Mouse (Mus musculus) liver, embryonic 14 days (tissue): ENCODE results near the gene Rab31. TPM values are rescaled to one million over a fixed set of nuclear protein-coding genes. Genes with fewer than 3 reads are reported as not detected.

Experiments used
- polyA plus RNA-seq: library from polyadenylated mRNA; depleted of rRNA; stranded (reverse); fragments of >200 nt; gene quantifications from 2 replicates; pipeline ENCODE4 v1.2.3, GENCODE M21; 2012; rRNA removed

Gene Rab31
- polyA plus RNA-seq, result 2.5 and 3.3 TPM in 2 replicates

DNA sequence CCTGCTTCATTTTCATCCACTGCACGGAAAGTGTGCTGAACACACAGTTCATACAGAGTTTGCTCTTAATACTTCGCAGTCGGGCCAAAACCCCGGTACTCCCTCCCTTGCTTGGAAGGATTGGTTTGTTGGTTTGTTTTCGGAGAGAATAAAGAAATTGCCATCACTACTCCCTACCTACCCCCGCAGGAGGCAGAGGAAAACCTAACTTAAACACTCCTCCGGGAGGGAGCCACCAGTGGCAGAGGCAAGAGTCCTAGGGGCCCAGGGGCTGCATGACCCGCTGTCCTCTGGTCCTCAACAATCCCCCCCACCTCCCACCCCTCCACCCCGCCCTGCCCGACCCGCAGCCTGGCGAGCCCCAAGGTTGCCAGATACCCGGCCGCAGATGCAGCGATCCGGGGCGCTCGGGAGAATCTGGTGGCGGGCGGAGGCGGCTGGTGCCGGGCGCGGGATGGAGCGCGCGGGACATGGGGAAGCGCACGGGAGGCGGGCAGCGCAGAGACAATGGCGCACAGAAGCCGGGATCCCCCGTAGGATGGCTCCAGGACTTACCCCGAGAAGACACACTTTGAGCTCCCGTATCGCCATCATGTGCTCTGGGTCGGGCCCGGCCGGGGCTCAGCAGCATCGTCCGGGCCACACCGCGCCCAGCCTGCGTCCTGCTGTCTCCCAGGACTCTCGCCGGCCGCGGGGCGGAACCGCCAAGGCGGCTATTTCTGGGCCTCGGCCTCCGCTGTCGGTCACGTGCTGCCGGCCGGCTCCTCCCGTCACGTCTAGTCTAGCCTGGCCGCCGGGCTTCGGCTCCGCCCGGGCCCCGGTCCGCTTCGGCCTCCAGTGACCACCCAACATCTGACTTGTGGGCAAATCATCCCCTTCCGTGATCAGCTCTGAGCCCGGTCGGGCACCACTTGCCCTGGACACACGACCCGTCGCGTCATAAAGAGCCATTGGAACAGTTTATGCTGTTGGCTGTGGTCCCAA is at the start of gene Rab31:
Rab31 (minus strand) TSS at position 802 of the 984 bp plus-strand sequence.

DNA sequence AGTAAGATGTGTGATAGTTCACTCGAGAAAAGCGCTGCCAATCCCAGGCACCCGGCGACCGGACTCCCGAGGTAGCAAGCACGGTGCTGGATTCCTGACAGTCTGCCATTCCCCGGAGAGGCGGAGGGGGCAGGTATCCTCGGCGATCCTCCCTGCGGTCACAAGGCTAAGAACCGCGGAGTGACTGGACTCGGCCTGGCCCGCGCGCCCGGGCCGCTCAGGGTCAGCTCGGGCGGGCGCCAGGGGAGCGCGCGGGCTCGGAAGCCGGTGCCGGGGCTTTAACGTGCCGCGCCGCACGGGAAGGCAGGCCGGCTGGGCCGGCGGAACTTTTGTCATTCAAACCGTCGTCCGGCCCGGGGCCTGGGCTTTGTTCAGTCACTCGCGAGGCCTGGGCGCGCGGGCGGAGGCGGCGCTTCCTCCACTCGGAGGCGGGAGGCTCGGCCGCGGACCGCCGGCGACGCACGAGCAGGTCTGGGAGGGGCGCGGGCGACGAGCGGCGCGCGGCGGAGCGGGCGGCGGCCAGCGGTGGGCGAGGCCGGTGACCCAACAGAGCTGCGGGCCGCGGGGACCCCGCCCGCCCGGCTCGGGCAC is 10.1 kb upstream of the Rab31 start, which contains the start of gene Ppp4r1:
Ppp4r1 (plus strand) TSS at position 23 of the 591 bp plus-strand sequence.

DNA sequence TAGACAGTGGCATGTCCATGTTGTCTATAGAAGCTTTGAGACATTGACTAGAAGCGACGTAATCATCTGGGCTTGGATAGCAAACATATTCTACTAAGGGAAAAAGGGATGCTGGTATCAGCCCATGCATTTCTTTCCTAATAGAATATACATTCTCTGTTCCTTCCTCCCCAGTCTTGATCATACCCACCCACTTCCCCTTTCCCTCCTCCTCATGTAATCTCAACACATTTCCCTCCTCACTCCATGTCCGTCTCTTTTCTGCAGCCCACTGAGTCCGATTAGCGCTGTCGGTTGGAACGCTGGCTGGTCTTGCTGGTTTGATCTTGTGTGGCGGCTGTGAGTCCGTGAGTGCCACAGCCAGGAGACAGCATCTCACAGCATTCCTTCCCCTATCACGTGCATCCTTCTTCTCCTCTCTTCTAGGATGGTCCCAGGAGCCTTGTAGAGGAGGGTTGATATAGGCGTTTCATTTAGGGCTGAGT is 130.8 kb downstream of the Rab31 start, which contains the start of gene Txndc2:
Txndc2 (minus strand) TSS at position 435 of the 485 bp plus-strand sequence.

DNA sequence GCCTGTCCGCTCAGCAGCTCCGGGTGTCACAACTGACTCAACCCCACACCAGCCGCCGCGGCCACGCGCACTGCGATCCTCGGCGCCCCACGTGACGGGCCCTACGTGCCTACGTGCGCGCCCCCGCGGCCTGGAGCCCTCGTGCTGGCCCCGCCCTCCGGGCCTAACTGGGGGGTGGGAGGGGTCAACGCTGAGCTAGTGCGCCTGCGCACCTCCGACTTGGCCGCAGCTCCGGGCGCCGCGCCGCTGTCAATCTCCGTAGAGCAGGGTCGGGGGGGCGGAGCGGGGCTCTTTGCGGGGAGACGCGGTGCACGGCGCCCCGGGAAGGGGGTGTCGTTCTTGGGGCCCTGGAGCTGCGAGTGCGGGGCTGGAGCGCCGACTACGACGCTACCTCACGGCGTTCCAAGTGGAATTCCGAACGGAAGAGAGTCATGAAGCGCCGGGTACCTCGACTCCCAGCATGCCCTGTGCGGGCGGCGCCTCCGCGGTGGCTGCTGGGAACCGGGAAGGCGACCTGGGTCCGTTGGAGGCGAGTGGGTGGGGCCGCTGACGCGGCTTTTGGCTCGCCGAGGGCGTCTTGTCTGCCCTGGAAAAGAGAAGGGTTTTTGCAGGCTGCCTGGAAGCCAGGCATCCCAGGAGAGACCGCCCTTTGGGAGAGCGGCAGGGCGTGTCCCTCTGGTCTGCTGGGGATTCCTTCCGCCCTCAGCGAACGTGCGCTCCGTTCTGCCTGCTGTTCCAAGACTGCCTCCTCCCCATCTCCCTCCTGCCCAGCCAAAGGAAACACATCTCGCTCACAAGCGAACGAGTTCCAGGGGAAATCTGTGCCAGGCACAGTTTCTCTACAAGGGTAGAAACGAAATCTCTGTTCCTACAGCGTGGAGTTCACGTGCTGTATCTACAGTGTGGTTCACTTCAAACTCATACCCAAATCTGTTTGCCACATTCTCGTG is 158.8 kb downstream of the Rab31 start, which contains the start of gene Vapa:
Vapa (minus strand) TSS at position 93 of the 950 bp plus-strand sequence.

Other genes starting within 250 kb of the Rab31 start
- not detected in 2 replicates for gene Tmem232, start 232.0 kb downstream of the Rab31 start, polyA plus RNA-seq
- 16.7 and 20.0 TPM in 2 replicates for gene Vapa, start 159.2 kb downstream of the Rab31 start, polyA plus RNA-seq
- gene Txndc2, start 130.6 kb downstream of the Rab31 start, polyA plus RNA-seq, result not detected in 2 replicates
- gene Ppp4r1, start 9.8 kb upstream of the Rab31 start, polyA plus RNA-seq, result 10.3 and 11.7 TPM in 2 replicates
- 15.5 and 16.6 TPM in 2 replicates for gene Ralbp1, start 113.0 kb upstream of the Rab31 start, polyA plus RNA-seq
- 8.4 TPM in 2 replicates for gene Twsg1, start 178.5 kb upstream of the Rab31 start, polyA plus RNA-seq